Mouse (Mus musculus) heart, adult 2 months (tissue): ENCODE measurements around the gene Cyb5r1.

Source experiments
- CTCF ChIP-seq: fragments of 200-600 bp; IDR thresholded peaks from 2 replicates; pipeline ENCODE4 v1.8.1; 2022; ENCODE audit warnings: antibody characterized with exemption, mild to moderate bottlenecking, moderate library complexity
- EP300 ChIP-seq: fragments of 200-500 bp; IDR thresholded peaks from 2 replicates; pipeline ENCODE4 v1.6.1; 2011; ENCODE audit warnings: low read depth, low read length, control low read depth; ENCODE audit not compliant: insufficient read depth
- POLR2A ChIP-seq: fragments of 200-500 bp; IDR thresholded peaks from 2 replicates; pipeline ENCODE4 v1.6.1; 2011; ENCODE audit warnings: mild to moderate bottlenecking, low read depth, low read length, control low read depth; ENCODE audit not compliant: insufficient read depth

DNA sequence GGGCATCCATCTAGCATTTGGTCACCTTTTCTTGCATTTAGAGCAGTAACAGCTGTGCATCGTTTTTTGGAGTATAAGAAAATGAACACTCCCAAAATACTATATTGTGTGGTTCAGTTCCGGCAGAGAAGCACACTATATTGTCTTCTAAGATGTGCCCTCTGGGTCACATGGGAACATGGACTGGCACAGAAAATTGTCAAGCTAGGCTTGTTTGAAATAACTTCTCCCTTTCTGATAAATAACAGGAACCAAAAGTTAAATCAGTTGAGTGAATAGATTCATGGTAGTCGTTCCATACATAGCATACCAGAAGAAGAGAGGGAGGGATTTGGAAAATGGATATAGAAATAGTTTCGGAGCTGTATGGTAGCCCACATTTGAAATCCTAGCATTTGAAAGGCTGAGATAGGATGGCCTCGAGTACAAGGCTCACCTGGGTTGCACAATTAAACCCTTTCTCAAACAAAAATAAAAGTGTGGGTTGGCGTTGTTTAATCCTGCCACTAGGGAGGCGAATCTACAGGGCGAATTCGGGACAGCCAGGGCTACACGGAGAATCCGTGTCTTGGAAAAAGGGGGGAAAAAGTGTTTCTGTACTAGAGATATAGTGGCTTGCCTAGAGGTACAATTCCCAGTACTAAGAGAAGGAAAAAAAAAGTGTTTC, 9.3 kb downstream of the Cyb5r1 start:
- TF ChIP-seq POLR2A: no peak
- TF ChIP-seq CTCF: peak; percentile 42
- TF ChIP-seq EP300: no peak
